Mouse (Mus musculus) kidney, adult 2 months (tissue): ENCODE data around the gene Nr1i3. TPM values are rescaled to one million over a fixed set of nuclear protein-coding genes. Genes with fewer than 3 reads are reported as not detected.

Experiments
- DNase-seq: peaks from one replicate; pipeline ENCODE4 v3.0.0; 2021
- H3K27ac ChIP-seq: fragments of 200-500 bp; 2 replicates; pipeline ENCODE4 v1.5.1; 2012; ENCODE audit warnings: low read depth, low read length, control low read depth, inconsistent platforms; ENCODE audit not compliant: insufficient read depth
- H3K27me3 ChIP-seq: fragments of 200-500 bp; replicated peaks from 2 replicates; pipeline ENCODE4 v1.6.1; 2012; ENCODE audit warnings: mild to moderate bottlenecking, moderate library complexity, low read length, inconsistent platforms; ENCODE audit not compliant: control insufficient read depth, insufficient read depth
- H3K36me3 ChIP-seq: fragments of 200-500 bp; 2 replicates; pipeline ENCODE4 v1.6.1; 2012; ENCODE audit warnings: mild to moderate bottlenecking, moderate library complexity, low read length, inconsistent platforms; ENCODE audit not compliant: control insufficient read depth, insufficient read depth
- H3K4me1 ChIP-seq: fragments of 200-500 bp; 2 replicates; pipeline ENCODE4 v1.6.1; 2011; ENCODE audit warnings: low read length; ENCODE audit not compliant: control insufficient read depth, insufficient read depth
- H3K4me3 ChIP-seq: fragments of 200-500 bp; 2 replicates; pipeline ENCODE4 v1.5.1; 2011; ENCODE audit warnings: mild to moderate bottlenecking, low read depth, low read length, control low read depth; ENCODE audit not compliant: insufficient read depth
- CTCF ChIP-seq: fragments of 200-500 bp; conservative IDR thresholded peaks from 2 replicates; pipeline ENCODE4 v1.5.1; 2011; ENCODE audit warnings: low read depth, mild to moderate bottlenecking, control low read depth, low read length, moderate library complexity, mixed read lengths; ENCODE audit not compliant: insufficient read depth, insufficient read length
- POLR2A ChIP-seq: fragments of 200-500 bp; IDR thresholded peaks from one replicate; pipeline ENCODE4 v1.6.1; 2011; ENCODE audit warnings: low read depth, low read length, control low read depth
- WGBS: fragments of 180-500 bp; shearing (Covaris S2); methylation state at CpG from one replicate; pipeline ENCODE4 v1.1.7; 2018; 5-methylcytosine and 5-hydroxymethylcytosine counted together
- polyA plus RNA-seq: library from polyadenylated mRNA; depleted of rRNA; stranded (reverse); fragments of >200 nt; gene quantifications from 2 replicates; pipeline ENCODE4 v1.2.3, GENCODE M21; 2012

The Nr1i3 gene
- polyA plus RNA-seq, 1 experiment, result 0.48 TPM

DNA sequence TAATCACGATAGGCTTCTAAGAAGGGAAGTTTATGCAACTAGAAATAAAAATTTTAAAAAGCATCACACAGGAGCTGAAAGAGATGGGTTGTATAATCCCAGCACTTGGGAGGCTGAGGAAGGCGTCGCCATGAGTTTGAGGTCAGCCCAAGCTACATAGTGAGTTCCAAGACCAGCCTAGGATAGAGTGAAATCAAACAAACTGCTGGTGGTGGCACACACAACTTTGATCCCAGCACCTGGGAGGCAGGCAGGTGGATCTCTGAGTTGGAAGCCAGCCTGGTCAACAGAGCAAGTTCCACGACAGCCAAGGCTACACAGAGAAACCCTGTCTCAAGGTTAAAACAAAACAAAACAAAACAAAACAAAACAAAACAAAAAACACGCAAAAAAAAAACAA is 18.6 kb downstream of the Nr1i3 start:
- no peak for TF ChIP-seq CTCF
- no peak for TF ChIP-seq POLR2A
- WGBS, result 69% methylated on average over 5 of the region's 5 CpGs
- no peak overlapping the region for H3K4me3 ChIP-seq

DNA sequence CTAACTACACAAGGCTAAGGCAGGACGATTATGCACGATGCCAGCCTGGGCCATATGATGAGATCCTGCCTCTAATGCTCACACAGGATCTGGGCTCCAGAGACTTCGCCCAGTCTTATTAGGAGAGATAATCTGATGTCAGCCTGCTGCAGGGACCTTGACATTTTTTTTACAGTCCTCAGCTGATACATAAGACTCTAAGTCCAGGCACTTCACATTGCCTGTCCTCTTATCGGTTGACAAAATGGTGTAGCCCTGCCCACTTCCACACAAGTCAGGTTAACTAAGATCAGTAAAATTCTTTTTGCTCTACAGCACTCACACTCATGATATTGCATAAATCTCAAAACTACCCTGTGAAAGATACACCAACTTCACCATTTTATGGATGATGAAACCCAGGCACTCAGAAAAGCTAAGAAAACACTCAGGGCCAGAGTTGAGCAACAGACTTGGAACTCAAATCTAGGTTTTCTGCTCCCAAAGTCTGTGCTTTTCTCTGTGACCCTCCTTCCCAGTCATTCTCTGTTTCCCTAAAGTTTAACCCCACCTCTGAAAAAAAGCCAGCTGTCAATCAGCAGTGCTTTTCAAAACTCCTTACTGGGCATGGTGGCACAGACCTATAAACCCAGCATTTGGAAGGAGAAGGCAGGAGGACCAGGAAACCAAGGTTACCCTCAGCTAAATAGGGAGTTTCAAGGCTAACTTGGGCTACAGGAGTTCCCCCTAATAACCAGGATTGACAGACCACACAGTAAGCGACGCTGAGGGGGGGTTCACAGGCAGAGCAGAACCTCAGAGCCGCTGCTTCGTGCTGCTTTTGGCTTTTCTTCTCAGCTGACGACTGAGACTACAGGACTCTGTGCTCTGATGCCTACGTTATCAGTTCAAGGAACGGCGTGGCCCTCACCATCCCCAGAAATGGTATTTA is 19.3 kb downstream of the Nr1i3 start:
- Histone ChIP-seq H3K27me3 (no peaks in the 10 kb centered on the region), H3K27ac (peak overlapping the region; percentile 2; the same call in 1 of the 2 replicates), H3K4me3 (no peak overlapping the region), H3K36me3 (peaks cover 11% of the 10 kb centered on the region), H3K4me1 (peaks cover 8% of the 10 kb centered on the region; the same call in 1 of the 2 replicates)
- DNase-seq, result no peak
- no peak for TF ChIP-seq CTCF
- TF ChIP-seq POLR2A, result no peak
- 82% methylated on average over 12 of the region's 12 CpGs for WGBS

More for the DNA sequence above, 18.6 kb downstream of the Nr1i3 start:
- H3K27me3 ChIP-seq, result no peaks in the 10 kb centered on the region
- no peak for DNase-seq
- H3K4me1 ChIP-seq, result peaks cover 8% of the 10 kb centered on the region; the same call in 1 of the 2 replicates
- peak overlapping the region; percentile 56; the same call in 1 of the 2 replicates for H3K27ac ChIP-seq
- H3K36me3 ChIP-seq, result peaks cover 9% of the 10 kb centered on the region

DNA sequence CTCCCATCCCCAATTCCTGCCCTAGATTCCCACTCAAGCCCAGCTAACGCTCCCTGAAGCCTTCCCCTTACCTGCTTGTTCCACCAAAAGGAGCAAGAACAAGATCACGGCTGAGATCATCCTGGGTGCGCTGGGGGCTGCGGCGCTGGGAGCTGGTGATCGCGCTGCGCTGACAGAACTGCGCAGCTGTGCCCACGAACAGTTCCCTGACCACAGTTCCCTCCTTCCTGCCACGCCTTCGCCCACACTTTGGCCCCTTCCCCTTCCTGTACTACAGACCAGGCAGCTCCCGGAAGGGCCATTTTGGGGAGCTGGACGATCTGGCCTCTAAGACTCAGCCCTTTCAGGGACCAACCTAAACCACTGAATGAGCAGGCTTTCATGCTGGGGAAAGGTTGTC is 20.4 kb downstream of the Nr1i3 start, which contains the start of gene Fcer1g:
Gene Fcer1g, minus strand, starts transcription at position 240 of the 400 bp plus-strand sequence.
- Histone ChIP-seq H3K4me3 (peak within 1 kb of the TSS; percentile 18; the same call in 1 of the 2 replicates), H3K27ac (peak within 1 kb of the TSS; percentile 2; the same call in 1 of the 2 replicates), H3K36me3 (peaks cover 16% of the 10 kb centered on the region), H3K4me1 (peaks cover 8% of the 10 kb centered on the region; the same call in 1 of the 2 replicates), H3K27me3 (no peaks in the 10 kb centered on the region)
- 91% methylated on average over 14 of the region's 14 CpGs for WGBS
- DNase-seq, result no peak
- TF ChIP-seq POLR2A (no peak), CTCF (no peak)

DNA sequence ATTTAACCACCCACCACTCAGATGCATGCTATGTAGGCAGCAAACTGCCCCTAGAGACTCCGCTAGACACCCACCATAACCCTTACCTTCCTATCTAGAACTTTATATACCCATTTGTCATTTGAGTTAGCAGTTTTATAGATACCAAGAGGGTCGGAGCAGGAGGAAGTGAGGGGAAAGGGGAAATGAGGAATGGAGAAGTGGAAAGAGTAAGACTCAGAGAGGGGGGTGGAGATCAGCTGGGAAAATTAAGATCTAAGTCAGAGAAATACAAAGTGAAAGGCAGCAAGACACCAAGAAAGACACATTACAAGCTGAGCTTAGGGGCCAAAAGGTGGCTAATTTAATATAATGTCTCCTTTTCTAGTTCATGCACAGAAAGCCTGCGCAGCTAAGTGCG is 20.8 kb downstream of the Nr1i3 start:
- Histone ChIP-seq H3K27me3 (no peaks in the 10 kb centered on the region), H3K4me1 (peaks cover 8% of the 10 kb centered on the region; the same call in 1 of the 2 replicates), H3K36me3 (peaks cover 17% of the 10 kb centered on the region), H3K4me3 (no peak overlapping the region), H3K27ac (no peak overlapping the region)
- 84% methylated on average over 4 of the region's 4 CpGs for WGBS
- TF ChIP-seq CTCF (no peak), POLR2A (no peak)
- DNase-seq, result no peak

DNA sequence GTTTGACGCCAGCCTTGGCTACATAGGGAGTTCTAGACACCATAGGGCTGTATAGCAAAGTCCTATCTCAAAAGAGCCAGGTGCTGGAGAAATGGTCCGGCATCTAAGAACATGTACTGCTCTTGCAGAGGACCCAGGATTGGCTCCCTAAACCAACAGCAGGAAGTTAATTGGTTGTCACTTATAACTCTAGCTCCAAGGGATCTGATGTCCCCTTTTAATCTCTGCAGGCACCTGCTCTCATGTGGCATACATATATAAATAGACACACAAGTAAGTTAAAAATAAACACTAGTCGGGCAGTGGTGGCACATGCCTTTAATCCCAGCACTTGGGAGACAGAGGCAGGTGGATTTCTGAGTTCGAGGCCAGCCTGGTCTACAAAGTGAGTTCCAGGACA is 22.0 kb downstream of the Nr1i3 start:
- Histone ChIP-seq H3K36me3 (peaks cover 17% of the 10 kb centered on the region), H3K4me1 (no peaks in the 10 kb centered on the region; the same call in 1 of the 2 replicates), H3K4me3 (no peak overlapping the region), H3K27me3 (no peaks in the 10 kb centered on the region), H3K27ac (no peak overlapping the region)
- no peak for DNase-seq
- 73% methylated on average over 4 of the region's 4 CpGs for whole genome bisulfite sequencing
- no peak for TF ChIP-seq CTCF
- no peak for TF ChIP-seq POLR2A

DNA sequence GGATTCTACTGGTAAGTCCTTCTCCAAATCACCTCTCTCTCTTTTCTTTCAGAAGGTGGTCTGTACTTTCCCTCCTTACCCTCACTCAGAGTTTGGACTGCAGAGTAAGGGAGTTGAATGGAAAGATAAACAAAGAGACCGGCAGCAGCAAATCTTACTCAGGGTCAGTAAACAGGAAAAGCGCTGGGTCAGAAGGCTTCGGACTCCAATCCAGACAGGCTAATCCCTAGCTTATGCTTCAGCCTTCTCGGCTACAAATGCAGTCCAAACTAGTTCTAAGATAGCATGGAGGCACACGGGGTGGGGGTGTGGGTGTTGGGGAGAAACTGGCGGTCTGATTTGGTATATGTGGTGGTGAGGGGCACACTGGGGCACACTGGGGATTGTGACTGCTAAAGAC is 23.7 kb downstream of the Nr1i3 start:
- TF ChIP-seq CTCF (no peak), POLR2A (no peak)
- DNase-seq, result peak; percentile 57
- no peaks in the 10 kb centered on the region for H3K27me3 ChIP-seq
- WGBS, result 64% methylated on average over 6 of the region's 6 CpGs
- H3K4me1 ChIP-seq, result no peaks in the 10 kb centered on the region; the same call in 1 of the 2 replicates
- peak overlapping the region; percentile 45; the same call in 1 of the 2 replicates for H3K27ac ChIP-seq
- H3K4me3 ChIP-seq, result no peak overlapping the region
- H3K36me3 ChIP-seq, result peaks cover 19% of the 10 kb centered on the region

DNA sequence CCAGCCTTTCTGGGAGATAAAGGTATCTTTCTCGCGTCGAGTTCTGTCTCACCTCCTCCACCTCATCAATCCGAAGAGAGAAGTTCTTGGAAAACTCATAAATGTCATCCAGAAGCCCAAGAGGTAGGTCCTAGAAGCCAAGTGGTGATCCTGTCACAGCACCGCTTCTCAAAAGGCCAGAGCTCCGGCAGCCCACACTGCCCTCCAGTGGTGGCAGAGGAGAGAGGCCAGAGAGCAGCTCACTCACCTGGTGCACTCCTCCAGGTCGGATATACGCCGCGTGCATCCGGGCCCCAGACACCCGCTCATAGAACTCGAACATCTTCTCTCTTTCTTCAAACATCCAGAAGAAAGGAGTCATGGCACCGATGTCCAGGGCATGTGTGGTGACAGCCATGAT is 24.7 kb downstream of the Nr1i3 start:
- TF ChIP-seq CTCF (peak; percentile 87), POLR2A (no peak)
- no peak overlapping the region for H3K27ac ChIP-seq
- H3K27me3 ChIP-seq, result no peaks in the 10 kb centered on the region
- H3K4me1 ChIP-seq, result no peaks in the 10 kb centered on the region; the same call in 1 of the 2 replicates
- peaks cover 19% of the 10 kb centered on the region for H3K36me3 ChIP-seq
- WGBS, result 55% methylated on average over 14 of the region's 14 CpGs
- no peak overlapping the region for H3K4me3 ChIP-seq
- DNase-seq, result peak; percentile 78
